Mouse (Mus musculus) adipocyte (in vitro differentiated cells): Measurements from ENCODE around the gene Mad1l1.

Experiments
- DNase-seq: peaks from one replicate; pipeline ENCODE4 v3.0.0-alpha.2; 2016; ENCODE audit warnings: low spot score

The Mad1l1 gene

DNA sequence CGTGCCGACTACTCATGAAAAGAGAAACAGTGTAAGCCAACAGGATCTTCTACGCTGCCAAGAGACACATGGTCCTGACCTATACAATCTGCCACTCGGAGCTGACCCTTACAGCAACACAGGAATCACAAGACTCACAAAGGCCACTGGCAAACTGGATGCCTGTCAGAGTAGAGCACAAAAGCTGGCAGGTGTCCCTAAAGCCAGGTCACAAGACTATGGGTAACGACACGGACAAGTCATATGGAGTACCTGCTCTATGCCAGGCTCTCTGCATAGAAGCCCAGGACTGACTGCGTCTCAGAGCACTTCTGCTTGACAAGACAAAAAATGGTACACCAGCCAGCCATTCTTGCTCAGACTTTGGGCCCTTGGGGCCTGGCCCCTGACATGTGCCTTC lies 234.1 kb downstream of the Mad1l1 start:
- DNase-seq = no peak

DNA sequence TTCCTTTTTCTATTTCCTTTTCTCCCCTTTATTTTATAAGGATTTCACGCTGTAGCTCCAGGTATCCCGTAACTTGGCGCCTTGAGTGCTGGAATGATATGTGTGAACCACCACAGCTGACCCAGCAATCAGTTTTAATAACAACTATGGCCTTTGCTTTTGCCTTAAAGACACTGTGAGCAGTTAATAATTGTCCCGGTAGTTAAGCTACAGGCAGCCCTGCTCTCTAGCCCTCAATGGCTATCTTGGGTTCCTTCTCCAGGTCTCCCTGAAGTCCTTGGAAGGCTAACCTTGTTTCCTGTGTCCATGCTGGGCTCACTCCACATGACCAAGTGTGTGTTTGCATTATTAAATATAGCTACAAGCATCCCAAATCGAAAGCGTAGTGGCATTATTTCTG lies 237.0 kb downstream of the Mad1l1 start:
- DNase-seq = no peak

DNA sequence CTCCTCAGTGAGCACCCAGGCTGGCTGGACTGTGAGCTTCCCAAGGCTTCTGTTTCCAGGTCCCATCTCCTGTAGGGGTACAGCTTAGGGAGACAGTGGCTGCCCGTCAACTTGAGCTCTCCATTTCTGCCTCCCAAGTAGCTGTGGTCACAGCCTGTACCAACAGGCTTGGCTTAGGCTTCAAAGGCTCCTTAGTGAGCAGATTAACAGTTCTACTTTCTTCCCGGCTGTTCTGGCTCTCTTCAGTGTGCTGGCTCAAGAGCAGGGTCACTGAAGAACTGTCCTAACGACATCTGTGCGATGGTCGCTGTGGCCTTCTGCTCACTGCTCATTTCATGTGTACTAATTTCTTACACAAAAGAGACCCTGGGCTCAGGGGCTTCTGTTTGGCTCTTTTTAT lies 237.4 kb downstream of the Mad1l1 start:
- DNase-seq = no peak

DNA sequence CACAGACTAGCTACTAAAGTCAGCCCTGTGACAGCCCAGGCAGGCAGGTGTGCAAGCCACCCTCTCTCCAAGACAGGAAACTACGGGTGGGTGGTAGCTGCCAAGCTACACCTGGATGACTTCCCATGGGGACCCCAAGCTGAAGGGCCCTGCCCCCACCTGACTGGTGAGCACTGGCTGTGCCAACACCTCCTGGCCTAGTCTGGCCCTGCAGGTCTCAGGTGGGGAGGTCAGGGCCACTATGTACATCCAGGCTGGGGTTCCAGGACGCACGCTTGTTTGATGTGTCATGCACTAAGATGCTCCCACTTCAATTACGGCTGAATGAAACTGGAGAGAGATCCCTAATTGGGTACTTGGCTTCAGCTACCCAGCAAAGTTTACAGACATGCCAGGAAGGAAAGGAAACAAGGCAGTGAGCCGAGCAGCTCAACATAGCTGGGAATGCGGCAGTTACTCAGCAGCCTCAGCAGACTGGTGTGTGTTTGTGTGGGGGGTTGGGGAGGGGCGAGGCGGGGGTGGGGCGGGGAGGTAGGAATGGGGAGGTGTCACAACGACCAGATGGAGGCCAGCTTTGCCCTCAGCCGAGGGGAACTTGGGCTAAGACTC lies 239.0 kb downstream of the Mad1l1 start:
- no peak for DNase-seq

DNA sequence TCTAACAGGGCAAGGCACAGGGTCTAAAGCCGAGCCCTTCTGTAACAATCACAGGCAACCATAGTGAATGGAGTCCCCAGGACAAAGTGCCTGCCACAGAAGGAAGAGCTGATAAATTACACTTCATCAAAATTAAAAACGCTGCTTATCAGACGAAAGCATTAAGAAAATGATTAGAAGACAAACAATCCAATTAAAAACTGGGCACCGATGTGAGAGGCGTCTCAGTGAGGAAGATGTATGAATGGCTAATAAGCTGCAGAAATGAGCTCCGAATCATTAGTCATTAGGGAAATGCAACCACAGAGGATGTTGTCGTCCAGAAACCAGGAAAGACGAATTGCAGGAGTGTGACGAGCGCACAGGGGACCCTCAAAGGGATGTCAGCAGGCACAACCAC lies 240.3 kb downstream of the Mad1l1 start:
- no peak for DNase-seq

DNA sequence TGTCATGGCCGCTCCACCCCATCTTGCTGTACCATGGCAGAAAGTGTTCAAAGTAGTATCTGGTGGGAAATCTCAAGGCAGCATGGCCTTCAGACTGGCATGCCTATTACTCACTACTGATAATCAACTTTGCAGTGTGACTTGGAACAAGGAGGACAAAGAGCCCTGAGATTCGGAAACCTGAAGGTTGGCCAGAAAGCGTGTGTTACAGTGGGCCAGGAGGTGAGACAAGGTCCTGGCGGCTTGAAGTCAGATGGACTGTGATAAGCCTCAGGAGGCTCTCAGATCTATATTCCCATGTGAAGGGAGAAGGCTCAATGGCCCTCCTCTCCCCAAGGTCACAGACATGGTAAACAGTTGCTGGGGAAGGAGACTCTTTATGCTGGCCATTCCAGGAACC lies 241.8 kb downstream of the Mad1l1 start:
- no peak for DNase-seq

DNA sequence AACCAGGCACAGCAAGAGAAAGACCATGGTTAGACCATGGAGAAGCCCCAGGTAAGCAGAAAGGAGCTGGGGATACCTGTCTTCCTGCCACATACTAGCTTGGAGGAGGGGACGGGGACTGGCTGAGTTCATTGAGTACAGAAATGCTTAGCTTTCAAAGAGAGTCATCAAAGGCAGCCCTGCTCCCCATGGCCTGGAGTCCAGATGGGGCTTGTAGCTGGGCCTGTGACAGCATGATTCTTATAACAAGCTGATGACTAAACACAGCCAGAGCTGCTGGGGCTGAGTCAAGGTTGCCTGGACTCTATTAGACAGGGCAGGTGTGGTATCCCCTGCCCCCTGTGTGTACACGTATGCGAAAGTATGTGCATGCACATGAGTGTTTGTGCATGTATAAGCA lies 242.9 kb downstream of the Mad1l1 start:
- no peak for DNase-seq

DNA sequence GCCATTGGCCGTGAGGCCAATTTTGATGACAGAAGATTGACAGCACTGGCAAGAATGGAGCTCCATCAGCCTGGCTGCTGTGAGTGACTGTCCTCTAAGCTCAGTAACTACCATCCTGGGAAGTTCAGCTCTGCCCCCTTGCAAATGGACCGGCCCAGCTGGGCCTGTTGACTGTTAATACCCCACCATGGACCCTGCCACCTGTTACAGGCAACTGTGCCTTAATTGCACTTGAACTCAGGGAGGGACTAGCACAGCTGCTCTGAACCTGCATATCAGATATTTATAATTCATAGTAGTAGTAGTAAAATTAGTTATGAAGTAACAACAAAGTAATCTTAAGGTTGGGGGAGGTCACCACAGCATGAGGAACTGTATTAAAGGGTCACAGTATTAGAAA lies 244.9 kb downstream of the Mad1l1 start:
- no peak for DNase-seq

DNA sequence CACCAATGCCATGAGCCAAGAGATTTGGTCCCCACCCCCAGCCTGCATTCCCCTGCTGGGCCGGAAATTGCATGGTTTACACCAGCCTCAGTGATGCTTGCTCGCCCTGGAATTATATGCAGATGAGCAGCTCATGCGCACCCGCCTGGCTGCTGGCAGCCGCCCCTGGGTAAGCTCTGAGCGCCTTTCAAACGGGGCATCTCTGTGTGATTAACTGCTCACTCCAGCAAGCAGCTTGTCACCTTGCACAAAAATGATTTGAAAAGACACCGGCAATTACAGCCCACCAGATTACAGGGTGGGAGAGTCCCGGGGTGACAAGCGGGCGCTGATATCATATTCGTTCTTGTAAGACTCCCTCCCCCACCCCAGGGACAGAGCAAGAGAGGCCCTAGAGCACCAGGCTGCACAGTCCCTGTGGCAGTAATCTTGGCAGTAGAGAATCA lies 247.7 kb downstream of the Mad1l1 start:
- DNase-seq = no peak

DNA sequence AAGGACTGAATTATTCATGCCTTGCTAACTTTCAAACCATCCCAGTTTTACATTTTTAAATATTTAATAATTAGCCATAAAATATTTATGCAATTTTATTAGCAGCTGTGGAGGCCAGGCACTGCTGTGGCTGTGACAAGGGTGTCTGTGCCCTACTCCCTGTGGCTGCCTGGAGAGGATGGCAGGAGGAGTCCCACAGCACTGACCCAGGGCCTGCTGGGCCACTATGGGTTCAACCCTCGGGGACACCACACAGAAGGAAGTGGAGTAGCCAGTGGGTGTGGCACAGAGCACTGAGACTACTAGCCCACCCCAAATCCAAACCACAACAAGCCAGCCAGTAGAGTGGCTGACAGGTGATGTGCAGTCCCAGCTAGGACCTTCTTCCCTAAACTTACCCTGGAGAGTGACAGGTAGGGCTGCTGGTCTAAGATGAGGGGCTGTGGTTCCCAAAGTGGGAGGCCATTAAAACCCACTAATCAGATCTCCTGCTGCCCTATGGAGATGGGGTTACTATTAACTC lies 248.1 kb downstream of the Mad1l1 start:
- no peak for DNase-seq

DNA sequence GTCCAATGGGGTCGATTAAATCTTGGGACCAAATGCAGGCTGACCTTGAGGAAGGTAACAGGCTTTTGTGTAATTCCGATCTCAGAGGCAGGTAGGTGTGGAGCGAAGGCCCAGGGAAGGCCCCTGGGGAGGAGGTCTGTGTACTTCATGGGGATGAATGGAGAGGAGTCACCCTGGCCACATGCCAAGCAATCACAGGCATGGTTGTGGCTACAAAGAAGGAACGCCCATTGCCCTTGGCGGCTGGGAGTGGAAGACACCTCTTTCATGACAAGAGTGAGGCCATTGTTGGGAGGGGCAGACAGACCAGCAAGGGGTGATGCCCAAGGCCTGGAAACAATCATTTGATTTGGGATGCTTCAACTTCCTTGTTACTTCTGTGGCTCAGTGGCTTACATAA lies 252.8 kb downstream of the Mad1l1 start:
- DNase-seq = no peak

DNA sequence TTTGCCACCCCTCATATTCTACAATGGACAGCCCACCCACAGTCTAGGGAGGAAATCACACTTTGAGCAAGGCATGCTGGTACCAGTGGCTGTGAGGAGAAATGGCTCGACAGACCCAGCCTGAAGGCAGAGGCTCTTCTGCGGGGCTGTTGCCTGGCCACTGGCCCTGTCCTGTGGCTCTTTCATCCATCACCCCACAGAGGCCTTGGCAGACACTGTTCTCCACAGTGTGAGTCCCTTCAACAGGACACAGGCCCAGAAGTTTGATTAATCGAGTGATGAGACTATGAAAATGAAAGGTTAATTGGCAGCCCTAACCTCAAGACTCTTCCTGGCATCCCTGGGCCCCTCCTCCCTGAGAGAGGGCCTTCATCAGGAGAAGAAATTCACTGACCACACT lies 253.3 kb downstream of the Mad1l1 start:
- DNase-seq = no peak

DNA sequence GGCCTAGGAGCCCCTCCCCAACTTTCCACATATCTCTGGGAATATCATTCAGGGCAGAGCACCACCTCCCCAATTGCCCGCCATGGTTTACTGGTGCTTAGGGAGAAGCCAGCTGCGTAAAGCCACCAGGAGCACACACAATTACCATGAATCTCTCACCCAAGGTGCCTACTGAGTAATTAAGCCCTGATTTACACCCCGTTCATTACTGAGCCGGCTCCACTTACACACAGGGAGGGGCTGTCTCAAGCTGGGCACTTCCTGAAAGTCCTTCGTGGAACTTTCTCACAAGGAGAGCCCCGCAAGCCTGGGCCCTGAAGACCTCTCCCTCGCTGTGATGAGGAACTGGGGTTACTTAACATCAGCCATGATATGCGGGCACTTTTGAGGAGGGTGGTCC lies 254.6 kb downstream of the Mad1l1 start:
- no peak for DNase-seq

DNA sequence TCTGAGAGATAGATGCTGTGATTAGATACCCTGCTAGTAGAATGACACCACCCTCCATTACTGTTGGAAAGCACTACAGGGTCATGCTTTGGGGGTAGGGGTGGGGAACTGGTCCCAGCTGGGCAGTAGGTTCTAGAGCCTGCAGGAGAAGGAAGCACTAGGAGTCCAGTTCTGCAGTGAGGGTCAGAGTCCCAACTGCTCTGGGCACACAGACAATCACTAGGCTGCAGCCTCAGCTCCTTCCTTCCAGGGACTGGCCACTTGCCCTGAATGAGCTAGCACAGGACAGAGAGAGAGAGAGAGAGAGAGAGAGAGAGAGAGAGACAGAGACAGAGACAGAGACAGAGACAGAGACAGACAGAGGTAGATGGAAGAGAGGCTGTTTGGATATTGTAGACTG lies 255.1 kb downstream of the Mad1l1 start:
- peak; percentile 59 for DNase-seq

DNA sequence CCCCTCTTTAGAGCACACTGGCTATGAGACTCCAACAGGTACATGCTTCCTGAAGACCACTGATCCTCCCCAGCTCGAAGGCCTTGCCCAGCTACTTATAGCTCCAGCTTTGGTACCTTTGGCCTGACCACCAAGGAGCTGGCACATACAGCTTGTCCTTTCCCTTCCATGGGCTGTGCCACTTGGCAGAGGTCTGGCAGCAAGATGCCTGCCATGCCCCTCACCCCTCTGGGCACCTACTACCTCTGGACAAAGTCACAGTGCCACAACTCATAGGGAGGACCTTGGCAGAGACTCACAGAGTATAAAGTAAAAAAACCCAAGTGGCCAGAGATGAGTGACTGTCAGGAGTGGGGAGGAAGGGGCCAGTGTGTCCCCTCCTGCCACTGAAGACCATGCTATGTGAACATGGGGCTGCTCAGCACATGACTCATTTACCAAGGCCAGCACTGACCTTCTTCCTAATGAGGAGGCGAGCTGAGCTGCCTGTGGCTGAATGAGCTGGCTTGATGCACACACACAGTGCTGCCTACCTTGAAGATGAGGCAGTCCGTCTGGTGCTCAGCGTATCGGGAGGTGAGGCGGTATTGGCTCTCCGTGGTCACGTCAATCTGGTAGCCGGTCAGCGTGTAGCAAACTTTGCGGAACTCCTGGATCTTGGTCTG lies 255.9 kb downstream of the Mad1l1 start:
- peak; percentile 62 for DNase-seq

DNA sequence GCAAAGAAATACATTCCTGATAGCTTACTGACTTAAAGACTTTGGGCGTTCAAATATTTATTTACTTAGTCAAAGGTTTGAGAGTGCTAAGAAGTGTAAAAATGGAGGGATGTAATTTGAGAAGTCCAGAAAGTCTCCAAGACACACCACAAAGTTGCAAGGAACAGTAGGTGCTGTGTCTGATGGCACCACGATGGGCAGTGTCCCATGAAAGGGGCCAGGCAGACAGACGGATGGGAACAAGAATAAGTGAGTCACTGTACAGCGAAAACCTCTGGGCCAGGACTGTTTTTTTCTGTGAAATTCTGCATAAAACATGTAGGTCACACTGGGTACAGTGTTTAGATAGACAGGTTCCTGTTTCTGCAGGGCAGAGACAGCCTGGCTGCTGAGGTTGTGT lies 256.8 kb downstream of the Mad1l1 start:
- no peak for DNase-seq

DNA sequence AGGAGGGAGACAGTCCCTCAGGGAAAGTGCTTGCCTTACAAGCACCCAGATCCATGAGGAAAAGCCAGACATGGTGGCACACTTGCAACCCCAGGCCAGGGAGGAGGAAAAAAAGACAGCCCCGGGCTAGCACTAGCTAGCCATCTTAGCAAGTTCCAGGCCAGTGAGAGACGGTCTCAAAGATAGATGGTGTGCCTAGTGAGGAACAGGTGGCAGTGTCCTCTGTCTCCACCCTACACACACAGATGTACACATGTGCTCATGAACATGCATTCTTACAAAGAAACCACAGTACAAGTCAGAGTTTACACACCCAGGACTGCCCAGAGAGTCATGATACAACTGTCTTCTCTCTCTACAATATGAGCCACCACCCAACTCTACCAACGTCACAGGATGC lies 258.5 kb downstream of the Mad1l1 start:
- DNase-seq = no peak

DNA sequence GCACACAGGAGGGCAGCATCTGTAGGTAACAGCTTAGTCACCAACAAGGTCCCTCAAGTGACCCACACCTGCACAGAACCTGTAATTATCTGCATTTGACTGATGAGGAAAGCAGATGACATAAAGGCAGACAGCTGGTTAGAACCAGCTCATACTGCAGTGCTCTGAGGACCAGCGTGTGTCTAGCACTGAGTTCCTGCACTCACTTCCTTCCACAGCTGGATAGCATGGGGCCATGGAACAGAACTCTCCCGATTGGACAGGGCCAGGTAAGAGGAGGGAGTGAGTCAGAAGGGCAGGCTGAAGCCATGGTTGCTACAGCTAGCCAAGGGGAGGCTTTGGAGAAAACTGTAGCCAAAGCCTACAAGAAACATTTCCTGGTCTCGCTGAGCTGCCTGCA lies 259.0 kb downstream of the Mad1l1 start:
- no peak for DNase-seq

DNA sequence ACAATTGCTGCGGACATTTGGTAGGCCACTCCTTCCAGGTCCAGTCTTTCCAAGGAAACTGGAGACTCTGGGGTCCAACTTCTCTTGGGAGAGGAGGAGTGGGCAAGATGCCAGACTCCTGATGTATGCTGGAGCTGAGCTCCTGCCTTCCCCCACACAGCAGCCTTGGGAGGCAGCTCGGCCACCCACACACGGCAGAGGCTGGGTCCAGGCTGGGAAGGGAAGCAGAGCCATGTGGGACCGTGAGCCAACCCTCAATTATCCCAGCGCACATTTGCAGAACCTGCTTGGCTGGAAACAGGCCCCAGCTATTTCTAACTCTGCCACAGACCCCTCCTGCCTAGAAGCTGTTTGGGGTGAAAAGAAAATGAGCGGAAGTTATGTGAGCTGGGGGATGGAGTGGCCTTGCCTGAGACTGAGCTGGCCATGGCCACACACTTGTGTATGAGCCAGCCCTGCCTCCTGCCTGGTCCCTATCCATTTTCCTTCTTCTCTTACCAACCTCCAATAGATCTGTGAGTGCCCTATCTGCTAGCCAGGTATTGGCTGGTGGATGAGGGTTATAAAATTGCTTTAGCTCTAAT lies 260.0 kb downstream of the Mad1l1 start:
- DNase-seq = no peak

DNA sequence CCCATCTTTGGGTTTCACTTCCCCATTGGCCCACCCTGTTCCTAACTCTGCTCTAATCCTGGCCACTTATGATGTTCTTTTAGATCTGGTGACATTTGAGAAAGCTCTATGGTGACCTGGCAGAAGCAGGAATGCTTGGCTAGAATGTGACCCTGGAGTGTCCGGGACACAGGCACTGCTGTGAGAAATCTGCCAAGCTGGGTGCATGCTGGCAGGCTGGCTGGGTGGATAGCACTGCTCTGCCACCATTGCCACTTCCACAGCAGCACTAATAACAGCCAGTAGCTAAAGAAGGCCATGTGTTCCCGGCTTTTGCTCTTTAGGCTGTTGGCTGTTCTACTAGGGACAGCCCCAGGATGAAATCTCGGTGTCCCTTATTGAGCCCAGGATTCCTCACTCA lies 265.1 kb downstream of the Mad1l1 start:
- DNase-seq = no peak

DNA sequence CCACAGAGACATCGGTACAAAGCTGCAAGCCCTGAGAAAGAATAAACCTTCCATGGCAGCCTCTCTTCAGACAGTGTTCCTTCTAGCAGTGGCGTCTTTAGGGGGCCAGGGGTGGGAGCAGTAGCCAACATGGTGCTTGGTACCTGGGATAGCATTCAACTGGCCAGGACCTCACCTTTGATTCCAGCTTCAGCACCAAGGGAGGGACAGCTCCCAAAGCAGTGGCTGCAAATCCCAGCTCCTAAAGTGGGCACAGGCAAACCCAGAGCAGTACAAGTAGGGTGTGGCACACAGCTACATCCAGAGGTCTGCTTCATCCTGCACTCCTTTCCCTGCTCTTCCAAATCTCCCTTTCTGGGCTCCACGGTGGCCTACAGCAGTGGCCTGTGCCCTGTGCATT lies 265.9 kb downstream of the Mad1l1 start:
- peak; percentile 32 for DNase-seq

DNA sequence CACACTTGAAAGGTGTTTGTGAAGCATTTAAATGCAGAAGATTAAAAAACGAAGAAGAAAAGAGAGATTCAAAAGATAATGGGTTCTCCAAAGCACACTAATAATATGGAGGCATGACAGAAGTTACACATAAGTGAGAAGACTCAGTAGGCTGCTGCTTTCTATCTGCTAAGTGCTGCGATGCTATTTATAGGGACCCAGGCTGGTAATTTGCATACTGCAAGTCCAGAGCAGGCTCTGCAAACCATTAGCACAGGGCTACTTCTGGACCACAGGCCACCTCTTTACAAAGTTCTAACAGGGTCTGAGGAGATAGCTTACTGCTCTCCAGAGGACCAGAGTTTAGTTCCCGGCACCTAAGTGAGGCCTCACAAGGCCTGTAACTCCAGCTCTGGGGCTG lies 267.7 kb downstream of the Mad1l1 start:
- DNase-seq = no peak

DNA sequence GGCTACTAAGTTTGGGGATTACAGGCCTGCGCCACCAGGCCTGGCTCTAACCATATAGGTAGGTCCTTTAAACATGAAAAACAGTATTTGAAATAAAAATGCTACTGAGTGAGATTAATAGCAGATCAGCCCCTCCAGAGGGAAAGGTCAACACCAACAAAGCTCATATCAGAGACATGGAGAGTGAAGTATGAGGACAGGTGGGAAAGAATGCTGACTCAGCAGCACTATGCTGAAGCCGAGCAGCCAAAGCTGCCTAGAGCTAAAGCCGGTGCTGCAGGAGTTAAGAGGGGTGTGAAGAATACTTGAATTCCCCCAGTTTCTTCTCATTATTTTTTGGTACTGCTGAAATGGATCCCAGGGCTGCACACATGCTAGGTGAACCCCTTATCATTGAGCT lies 268.9 kb downstream of the Mad1l1 start:
- no peak for DNase-seq

DNA sequence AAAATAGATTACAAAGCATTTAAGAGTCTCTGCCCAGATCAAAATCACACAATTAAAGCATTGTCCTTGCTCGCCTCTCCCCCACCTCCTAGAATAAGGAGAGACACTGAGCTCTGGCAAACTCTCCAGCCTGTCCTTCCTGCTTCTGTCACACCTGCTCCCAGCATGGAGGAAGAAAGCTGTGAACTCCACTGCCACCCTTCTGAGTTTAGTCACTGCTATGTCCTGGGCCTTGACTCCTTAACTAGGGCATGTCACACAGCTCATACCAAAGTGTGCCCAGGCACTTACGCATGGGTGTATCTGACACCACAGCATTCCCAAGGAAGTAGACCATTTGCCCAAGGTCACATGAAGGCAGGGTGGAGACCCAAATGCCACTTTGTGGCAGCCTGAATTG lies 275.9 kb downstream of the Mad1l1 start:
- DNase-seq = no peak
